Mouse (Mus musculus) brain, adult 2 months (tissue): Measurements from ENCODE around the gene Tmem200c.

Experiments used
- DNase-seq: peaks from one replicate; pipeline ENCODE4 v3.0.0; 2011; ENCODE audit warnings: low read depth, low spot score

Tmem200c gene

GRCm38 (mm10) chr17:68826323-68826722 is at the start of gene Tmem200c:
Gene Tmem200c (plus strand): TSS chr17:68826623.
- no peak for DNase-seq

- DNase-seq: no peak
Measured at GRCm38 (mm10) chr17:68793741-68794140, 32.7 kb upstream of the Tmem200c start.

- peak; percentile 61 for DNase-seq
Measured at GRCm38 (mm10) chr17:68836655-68837012, 10.2 kb downstream of the Tmem200c start.

- DNase-seq: peak; percentile 61
Measured at GRCm38 (mm10) chr17:68837013-68837858, 10.8 kb downstream of the Tmem200c start.

- peak; percentile 68 for DNase-seq
Measured at GRCm38 (mm10) chr17:68837859-68838194, 11.4 kb downstream of the Tmem200c start.

GRCm38 (mm10) chr17:68839888-68840571 is 13.6 kb downstream of the Tmem200c start:
- no peak for DNase-seq

GRCm38 (mm10) chr17:68840572-68840939 is 14.1 kb downstream of the Tmem200c start:
- DNase-seq: no peak

GRCm38 (mm10) chr17:68841097-68841891 is 14.9 kb downstream of the Tmem200c start:
- peak; percentile 58 for DNase-seq

GRCm38 (mm10) chr17:68841892-68842252 is 15.4 kb downstream of the Tmem200c start:
- no peak for DNase-seq

- DNase-seq: peak; percentile 54
Measured at GRCm38 (mm10) chr17:68845931-68846330, 19.5 kb downstream of the Tmem200c start.

- no peak for DNase-seq
Measured at GRCm38 (mm10) chr17:68848739-68849138, 22.3 kb downstream of the Tmem200c start.

GRCm38 (mm10) chr17:68852171-68852966 is 25.9 kb downstream of the Tmem200c start:
- DNase-seq: no peak

- DNase-seq: peak; percentile 62
Measured at GRCm38 (mm10) chr17:68864175-68864574, 37.8 kb downstream of the Tmem200c start.

- DNase-seq: peak; percentile 63
Measured at GRCm38 (mm10) chr17:68868439-68868838, 42.0 kb downstream of the Tmem200c start.

- no peak for DNase-seq
Measured at GRCm38 (mm10) chr17:68874021-68874420, 47.6 kb downstream of the Tmem200c start.

GRCm38 (mm10) chr17:68875251-68875650 is 48.8 kb downstream of the Tmem200c start:
- DNase-seq: peak; percentile 43

GRCm38 (mm10) chr17:68875917-68876495 is 49.6 kb downstream of the Tmem200c start:
- DNase-seq: no peak

- peak; percentile 78 for DNase-seq
Measured at GRCm38 (mm10) chr17:68881725-68882524, 55.5 kb downstream of the Tmem200c start.

GRCm38 (mm10) chr17:68883474-68884083 is 57.2 kb downstream of the Tmem200c start:
- DNase-seq: no peak

- DNase-seq: peak; percentile 49
Measured at GRCm38 (mm10) chr17:68890672-68891071, 64.2 kb downstream of the Tmem200c start.
